Mouse (Mus musculus): ENCODE results near the gene Casp14.
A peak's percentile ranks its signal among the peaks of the same experiment; 100 is the strongest.

The Casp14 gene

GRCm38 (mm10) chr10:78718056-78718455 is at the start of gene Casp14:
Gene Casp14, minus strand, starts transcription at chr10:78718294.
- no peak for DNase-seq (ENCODE audit: low spot score)

GRCm38 (mm10) chr10:78765570-78765969 is 47.5 kb upstream of the Casp14 start:
- DNase-seq (ENCODE audit: low spot score) = no peak

- no peak for DNase-seq (ENCODE audit: low spot score)
These were observed 37.9 kb upstream of the Casp14 start for GRCm38 (mm10) chr10:78756021-78756420.

- DNase-seq (ENCODE audit: low spot score) = peak; percentile 38
These were observed 34.5 kb upstream of the Casp14 start, which contains the start of gene Ccdc105 for GRCm38 (mm10) chr10:78752452-78753191. Gene Ccdc105, minus strand, starts transcription at chr10:78753065.

- no peak for DNase-seq (ENCODE audit: low spot score)
These were observed 30.9 kb upstream of the Casp14 start for GRCm38 (mm10) chr10:78748946-78749345.

GRCm38 (mm10) chr10:78748161-78748560 is 30.1 kb upstream of the Casp14 start:
- DNase-seq (ENCODE audit: low spot score) = no peak

GRCm38 (mm10) chr10:78747035-78747721 is 29.1 kb upstream of the Casp14 start:
- no peak for DNase-seq (ENCODE audit: low spot score)

GRCm38 (mm10) chr10:78745453-78746232 is 27.5 kb upstream of the Casp14 start:
- no peak for DNase-seq (ENCODE audit: low spot score)

- no peak for DNase-seq (ENCODE audit: low spot score)
These were observed 25.6 kb upstream of the Casp14 start for GRCm38 (mm10) chr10:78743721-78744120.

GRCm38 (mm10) chr10:78739821-78740220 is 21.7 kb upstream of the Casp14 start:
- DNase-seq (ENCODE audit: low spot score) = no peak

- DNase-seq (ENCODE audit: low spot score) = no peak
These were observed 9.8 kb upstream of the Casp14 start for GRCm38 (mm10) chr10:78727876-78728275.

GRCm38 (mm10) chr10:78727035-78727434 is 8.9 kb upstream of the Casp14 start:
- DNase-seq (ENCODE audit: low spot score) = no peak

GRCm38 (mm10) chr10:78723416-78723815 is 5.3 kb upstream of the Casp14 start:
- no peak for DNase-seq (ENCODE audit: low spot score)

- no peak for DNase-seq (ENCODE audit: low spot score)
These were observed 4.6 kb upstream of the Casp14 start for GRCm38 (mm10) chr10:78722654-78723053.

GRCm38 (mm10) chr10:78722036-78722435 is 3.9 kb upstream of the Casp14 start:
- no peak for DNase-seq (ENCODE audit: low spot score)

GRCm38 (mm10) chr10:78716231-78716630 is 1.9 kb downstream of the Casp14 start:
- DNase-seq (ENCODE audit: low spot score) = no peak

- DNase-seq (ENCODE audit: low spot score) = no peak
These were observed 2.9 kb downstream of the Casp14 start for GRCm38 (mm10) chr10:78715156-78715555.

GRCm38 (mm10) chr10:78714129-78714528 is 4.0 kb downstream of the Casp14 start:
- DNase-seq (ENCODE audit: low spot score) = no peak

- no peak for DNase-seq (ENCODE audit: low spot score)
These were observed 7.4 kb downstream of the Casp14 start for GRCm38 (mm10) chr10:78710706-78711105.

- DNase-seq (ENCODE audit: low spot score) = no peak
These were observed 17.2 kb downstream of the Casp14 start for GRCm38 (mm10) chr10:78700881-78701280.

- DNase-seq (ENCODE audit: low spot score) = no peak
These were observed 28.1 kb downstream of the Casp14 start for GRCm38 (mm10) chr10:78689973-78690372.

- no peak for DNase-seq (ENCODE audit: low spot score)
These were observed 31.0 kb downstream of the Casp14 start for GRCm38 (mm10) chr10:78686995-78687577.

Measured in ovary, postnatal 10 days (tissue).